Mouse (Mus musculus): Measurements from ENCODE around the gene Orc6.

Orc6 gene

GRCm38 (mm10) chr8:85299434-85300077 lies at the start of gene Orc6, which contains the start of gene Vps35:
TSS of gene Orc6 (plus strand) at chr8:85299632.
TSS of gene Vps35 (minus strand) at chr8:85299802.
- DNase-seq = peak; percentile 98

DNA sequence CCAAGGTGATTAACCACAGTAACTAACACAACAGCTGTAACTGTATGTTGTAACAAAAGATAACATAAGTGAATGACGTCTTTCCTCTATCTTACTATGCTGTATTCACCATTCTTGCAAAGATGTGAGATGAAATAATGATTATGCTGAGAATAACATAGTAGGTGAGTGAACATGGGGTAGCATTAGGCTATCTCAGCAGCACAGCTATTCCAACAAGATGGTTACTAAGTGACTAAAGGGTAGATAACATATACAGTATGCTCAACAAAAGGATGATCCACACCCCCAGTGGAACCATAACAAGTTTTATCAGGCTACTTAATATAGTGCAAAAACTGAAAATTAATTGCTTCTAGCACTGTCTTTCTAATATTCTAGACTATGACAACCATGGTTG lies 12.6 kb upstream of the Orc6 start:
- no peak for DNase-seq

GRCm38 (mm10) chr8:85298600-85299433 lies 615 bp upstream of the Orc6 start:
- DNase-seq = peak; percentile 14

DNA sequence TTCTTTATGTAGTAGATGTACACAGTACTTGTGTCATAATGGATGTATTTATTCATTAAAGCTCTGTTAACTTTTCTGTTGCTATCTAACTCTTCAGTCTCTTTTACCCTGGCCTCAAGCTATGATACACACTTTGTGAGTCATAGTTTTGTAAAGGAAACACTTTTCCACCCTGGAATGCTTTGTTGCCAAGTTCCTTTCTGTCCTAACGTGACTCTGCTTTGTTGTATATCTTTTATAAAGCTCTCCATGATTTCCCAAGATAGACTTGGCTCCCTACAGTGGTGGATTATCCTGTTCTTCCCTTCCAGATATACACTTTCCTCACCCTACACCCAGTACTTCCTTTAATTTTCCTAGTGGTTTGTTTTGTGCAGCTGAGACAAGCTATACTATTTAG lies 2.5 kb downstream of the Orc6 start:
- no peak for DNase-seq

DNA sequence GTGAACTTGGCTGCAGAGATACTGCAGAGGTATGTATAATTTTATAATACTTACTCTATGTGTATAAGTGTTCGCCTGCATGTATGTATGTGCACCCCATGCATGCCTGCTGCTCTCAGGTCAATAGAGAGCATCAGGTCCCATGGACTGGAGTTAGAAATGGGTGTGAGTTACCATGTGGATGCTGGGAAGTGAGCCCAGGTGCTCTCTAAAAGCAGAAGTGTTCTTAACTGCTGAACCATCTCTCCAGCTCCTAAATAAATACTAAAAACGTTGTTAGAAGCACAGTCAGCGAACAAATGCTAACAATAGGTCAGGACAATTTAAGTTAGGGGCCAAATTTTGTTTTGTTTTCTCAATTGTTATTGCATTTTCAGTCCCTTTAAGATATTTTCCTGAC lies 3.5 kb downstream of the Orc6 start:
- no peak for DNase-seq

DNA sequence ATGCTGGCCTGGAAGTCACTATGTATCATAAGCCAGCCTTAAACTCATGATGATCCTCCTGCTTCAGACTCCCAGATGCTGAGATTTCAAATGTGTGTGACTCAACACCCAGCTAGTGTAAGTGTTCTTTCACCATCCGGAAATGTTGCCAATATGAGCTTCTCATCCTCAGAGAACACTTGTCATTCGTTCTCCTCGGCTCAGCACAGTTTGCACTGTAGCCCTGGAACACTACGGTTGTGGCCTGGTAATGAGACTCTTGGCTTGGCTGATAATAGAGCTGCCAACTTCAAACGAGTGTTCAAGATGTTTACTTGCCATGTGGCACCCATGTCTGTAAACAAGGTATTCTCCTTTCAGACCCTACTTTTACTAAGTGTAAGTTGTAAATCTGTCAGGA lies 4.1 kb downstream of the Orc6 start:
- no peak for DNase-seq

DNA sequence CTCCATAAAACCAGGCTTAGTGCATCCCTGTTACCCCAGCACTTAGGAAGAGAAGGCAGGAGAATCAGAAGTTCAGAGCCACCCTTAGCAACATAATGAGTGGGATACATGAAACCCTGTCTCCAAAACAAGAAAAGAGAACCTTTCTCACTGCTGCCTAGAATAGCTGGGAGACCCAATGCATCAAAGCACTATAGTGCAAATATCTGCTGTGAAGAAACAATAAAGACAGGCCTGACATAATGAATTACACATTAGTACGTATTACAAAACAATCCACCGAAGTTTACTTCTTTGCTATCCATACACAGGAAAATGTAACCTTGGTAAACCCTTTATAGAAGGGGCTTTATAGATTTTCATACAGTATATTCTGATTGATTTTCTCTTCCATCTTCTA lies 9.1 kb downstream of the Orc6 start:
- no peak for DNase-seq

GRCm38 (mm10) chr8:85311743-85312142 lies 12.3 kb downstream of the Orc6 start:
- DNase-seq = peak; percentile 53

GRCm38 (mm10) chr8:85313036-85313435 lies 13.6 kb downstream of the Orc6 start:
- no peak for DNase-seq

DNA sequence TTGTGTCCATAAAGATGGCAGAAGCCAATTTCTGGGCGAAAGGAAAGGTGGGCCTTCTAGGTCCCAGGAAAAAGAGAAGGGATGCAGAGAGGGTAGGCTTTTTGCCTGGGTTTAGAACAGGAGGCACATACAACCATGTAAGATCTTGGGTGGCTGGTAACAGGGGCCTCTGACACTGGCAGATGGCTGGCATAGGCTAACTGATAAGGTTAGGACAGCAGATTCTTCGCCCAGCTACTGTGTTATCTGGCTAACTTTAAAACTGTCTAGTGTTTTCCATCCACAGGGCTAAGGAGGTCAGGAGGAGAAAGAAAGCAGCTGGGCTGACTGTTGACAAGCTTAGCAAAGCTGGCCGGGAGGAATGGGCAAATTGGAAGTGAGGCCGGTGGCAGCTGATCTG lies 19.1 kb downstream of the Orc6 start:
- DNase-seq = no peak

- DNase-seq = no peak
These were observed 22.5 kb downstream of the Orc6 start for GRCm38 (mm10) chr8:85321981-85322380.

GRCm38 (mm10) chr8:85323084-85323483 lies 23.7 kb downstream of the Orc6 start:
- no peak for DNase-seq

DNA sequence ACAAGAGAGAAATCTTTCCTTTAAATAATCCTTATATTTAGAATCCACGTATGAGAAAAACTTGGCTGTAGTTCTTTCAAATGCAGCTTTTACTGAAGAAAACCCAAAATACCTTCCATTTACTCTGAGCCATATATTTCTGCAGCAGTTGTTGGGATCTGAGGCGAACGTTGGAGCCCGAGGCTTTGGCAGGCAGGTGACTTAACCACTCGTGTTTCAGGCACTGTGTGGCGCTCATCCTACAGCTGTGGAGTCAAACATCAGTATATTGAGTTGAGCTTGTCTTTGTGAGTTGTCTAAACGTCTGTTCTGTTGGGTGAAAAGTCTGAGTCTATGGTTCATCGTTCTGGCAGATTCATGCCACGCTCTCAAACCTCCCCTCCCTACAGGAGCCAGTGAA lies 27.6 kb downstream of the Orc6 start:
- no peak for DNase-seq

GRCm38 (mm10) chr8:85329506-85329905 lies 30.1 kb downstream of the Orc6 start:
- DNase-seq = peak; percentile 25

- DNase-seq = no peak
These were observed 35.7 kb downstream of the Orc6 start for GRCm38 (mm10) chr8:85335105-85335504.

GRCm38 (mm10) chr8:85336211-85336933 lies 36.9 kb downstream of the Orc6 start:
- no peak for DNase-seq

DNA sequence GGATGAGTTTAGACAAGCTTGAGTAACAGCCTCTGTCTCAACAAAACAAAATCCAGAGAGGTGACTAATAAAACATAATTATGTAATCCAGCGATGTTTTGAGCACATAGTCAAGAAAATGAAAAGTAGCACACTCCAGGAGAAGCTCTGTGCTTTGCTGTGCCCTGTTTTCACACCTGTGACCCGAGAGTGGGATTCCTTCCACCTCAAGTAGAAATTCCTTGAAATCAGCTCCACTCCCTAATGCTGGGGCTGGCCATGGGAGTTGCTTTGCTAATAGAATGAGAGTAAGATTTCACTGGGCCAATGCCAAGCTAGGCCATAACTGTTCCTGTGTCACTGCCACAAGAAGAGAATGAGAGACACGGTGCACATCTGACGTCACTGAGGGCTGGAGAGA lies 38.2 kb downstream of the Orc6 start:
- no peak for DNase-seq

DNA sequence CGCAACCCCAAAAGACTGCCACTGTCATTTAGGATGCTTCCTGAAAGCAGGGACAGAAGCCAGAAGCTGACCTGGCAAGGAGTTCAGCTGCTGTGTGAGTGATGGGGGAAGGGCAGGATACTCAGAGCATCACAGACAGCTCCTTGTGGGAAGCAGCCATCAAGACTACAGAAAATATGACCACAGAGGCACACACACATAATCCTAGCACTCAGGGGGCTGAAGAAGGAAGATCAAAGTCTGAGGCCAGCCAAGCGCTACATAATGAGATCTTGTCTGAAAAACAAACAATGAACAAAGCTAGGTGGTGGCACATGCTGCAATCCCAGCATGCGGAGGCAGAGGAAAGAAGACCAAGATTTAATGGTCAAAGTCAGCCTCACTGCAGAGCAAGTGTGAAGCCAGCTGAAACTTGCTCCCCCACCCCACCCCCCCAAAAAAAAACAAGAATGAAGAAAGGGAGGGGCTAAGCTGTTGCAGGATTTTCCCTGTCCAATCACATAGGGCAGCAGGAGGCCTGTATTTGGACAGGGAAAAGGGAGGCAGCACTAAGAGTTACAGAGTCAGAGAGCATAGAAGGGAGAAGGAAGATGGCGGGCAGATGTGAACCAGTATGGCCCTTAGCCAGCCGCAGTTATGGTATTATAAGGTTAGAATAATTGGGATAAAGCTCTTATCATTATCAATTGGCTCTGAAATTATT lies 40.6 kb downstream of the Orc6 start:
- DNase-seq = no peak

- no peak for DNase-seq
These were observed 53.9 kb downstream of the Orc6 start for GRCm38 (mm10) chr8:85353287-85353686.
